Mouse (Mus musculus): ENCODE measurements around the gene Gpr162. TPM values are rescaled to one million over a fixed set of nuclear protein-coding genes. Genes with fewer than 3 reads are reported as not detected.
"Not testable (repeated sequence)": the region's sequence is repeated elsewhere in the genome, so short reads cannot be mapped to it uniquely, and the experiment has no call there.

Gpr162 gene
- total RNA-seq, 1 experiment, result 1.7 TPM

DNA sequence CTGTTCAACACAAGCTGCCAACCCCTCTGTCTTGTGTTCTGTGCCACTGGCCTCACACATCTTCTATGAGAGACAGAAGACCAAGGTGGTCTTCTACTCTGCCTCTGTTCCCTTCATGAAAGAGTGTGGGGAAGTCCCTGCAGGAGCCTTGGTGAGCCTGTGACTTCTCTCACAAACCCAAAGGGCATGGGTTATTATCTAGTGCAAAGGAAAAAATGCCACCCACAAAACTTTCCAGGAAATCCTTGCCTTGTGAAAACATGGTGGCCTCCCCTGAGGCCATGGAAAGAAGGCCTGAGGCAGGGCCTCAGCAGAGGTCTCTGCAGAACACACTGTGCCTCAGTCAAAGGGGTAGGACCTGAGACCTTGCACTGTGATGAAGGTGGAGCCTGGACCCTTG is 38.1 kb upstream of the Gpr162 start:
- H3K27ac ChIP-seq (ENCODE audit: insufficient read depth, low read depth, low read length, poor library complexity, severe bottlenecking), result no peak overlapping the region
- no peak for DNase-seq (ENCODE audit: low read depth, low spot score)
- no peak overlapping the region for H3K9ac ChIP-seq (ENCODE audit: insufficient read depth, low read depth, low read length, poor library complexity, severe bottlenecking)
- no peak overlapping the region for H3K4me3 ChIP-seq (ENCODE audit: insufficient read depth in 1 of 2, low read depth in 1 of 2, low read length in 2 of 2, poor library complexity in 1 of 2, severe bottlenecking in 1 of 2)
- peaks cover 1 to 27% of the 10 kb centered on the region in 2 experiments; a peak in 2 of 4 replicates for H3K4me1 ChIP-seq (ENCODE audit: control insufficient read depth in 2 of 2, insufficient read depth in 2 of 2, low read length in 2 of 2, poor library complexity in 1 of 2)
- in situ Hi-C loops (cut with MboI; ENCODE audit: low sequenced_read_pairs in 2 of 2, unreplicated experiment in 2 of 2), result no loop called here
- no peaks in the 10 kb centered on the region for H3K36me3 ChIP-seq (ENCODE audit: control insufficient read depth, insufficient read depth, low read length, poor library complexity, severe bottlenecking)
- no peaks in the 10 kb centered on the region for H3K9me3 ChIP-seq (ENCODE audit: control insufficient read depth, insufficient read depth, low read depth, low read length)
- no peak for TF ChIP-seq MAFK (IDR thresholded peaks at IDR 0.05; ENCODE audit: insufficient read depth, low read depth, low read length)
- TF ChIP-seq HCFC1 (IDR thresholded peaks at IDR 0.05; ENCODE audit: borderline replicate concordance, insufficient read depth, low read length), result no peak
- no peak for TF ChIP-seq CHD2 (IDR thresholded peaks at IDR 0.05; ENCODE audit: low read depth, low read length)
- TF ChIP-seq ZC3H11A (IDR thresholded peaks at IDR 0.05; ENCODE audit: borderline replicate concordance, low read depth, low read length), result no peak
- no peak for TF ChIP-seq ZNF384 (IDR thresholded peaks at IDR 0.05; ENCODE audit: low read depth, low read length)

DNA sequence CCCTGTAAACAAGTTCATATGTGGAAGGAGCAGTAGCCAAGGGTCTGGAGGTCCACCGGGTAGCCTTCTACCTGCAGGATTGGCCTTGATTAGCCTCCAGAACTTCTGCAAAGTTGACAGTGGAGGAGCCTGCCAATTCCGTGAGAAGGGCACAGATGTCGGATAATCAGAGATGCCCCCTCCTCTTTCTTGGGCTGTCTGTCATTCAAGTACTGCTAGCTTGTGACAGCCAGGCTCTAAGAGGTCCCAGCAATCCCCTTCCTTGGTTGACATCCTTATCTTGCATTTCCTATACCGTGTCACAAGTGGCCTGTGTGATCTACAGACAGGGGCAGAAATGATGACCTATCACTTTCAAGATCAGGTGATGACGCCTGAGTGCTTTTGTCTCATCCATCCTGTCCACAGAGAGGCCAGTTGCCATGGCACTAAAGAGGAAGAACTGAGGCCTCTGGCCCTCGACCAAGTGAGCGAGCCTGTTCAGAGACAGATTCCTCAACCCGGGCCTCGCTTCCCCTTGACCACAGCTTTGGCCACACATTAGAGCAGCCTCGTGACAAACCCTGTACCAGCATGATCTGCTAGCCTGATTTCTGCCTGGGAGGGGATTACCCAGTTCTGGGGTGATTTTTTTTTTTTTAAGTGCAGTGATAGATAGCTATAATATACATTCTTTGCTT is 37.2 kb upstream of the Gpr162 start:
- DNase-seq (ENCODE audit: low read depth, low spot score), result no peak
- Histone ChIP-seq H3K4me3 (ENCODE audit: insufficient read depth in 1 of 2, low read depth in 1 of 2, low read length in 2 of 2, poor library complexity in 1 of 2, severe bottlenecking in 1 of 2) (no peak overlapping the region), H3K4me1 (ENCODE audit: control insufficient read depth in 2 of 2, insufficient read depth in 2 of 2, low read length in 2 of 2, poor library complexity in 1 of 2) (peaks cover 1 to 27% of the 10 kb centered on the region in 2 experiments; a peak in 2 of 4 replicates), H3K9me3 (ENCODE audit: control insufficient read depth, insufficient read depth, low read depth, low read length) (no peaks in the 10 kb centered on the region), H3K9ac (ENCODE audit: insufficient read depth, low read depth, low read length, poor library complexity, severe bottlenecking) (no peak overlapping the region), H3K27ac (ENCODE audit: insufficient read depth, low read depth, low read length, poor library complexity, severe bottlenecking) (no peak overlapping the region), H3K36me3 (ENCODE audit: control insufficient read depth, insufficient read depth, low read length, poor library complexity, severe bottlenecking) (no peaks in the 10 kb centered on the region)
- TF ChIP-seq ZNF384 (IDR thresholded peaks at IDR 0.05; ENCODE audit: low read depth, low read length), result no peak
- in situ Hi-C loops (cut with MboI; ENCODE audit: low sequenced_read_pairs in 2 of 2, unreplicated experiment in 2 of 2), result no loop called here

DNA sequence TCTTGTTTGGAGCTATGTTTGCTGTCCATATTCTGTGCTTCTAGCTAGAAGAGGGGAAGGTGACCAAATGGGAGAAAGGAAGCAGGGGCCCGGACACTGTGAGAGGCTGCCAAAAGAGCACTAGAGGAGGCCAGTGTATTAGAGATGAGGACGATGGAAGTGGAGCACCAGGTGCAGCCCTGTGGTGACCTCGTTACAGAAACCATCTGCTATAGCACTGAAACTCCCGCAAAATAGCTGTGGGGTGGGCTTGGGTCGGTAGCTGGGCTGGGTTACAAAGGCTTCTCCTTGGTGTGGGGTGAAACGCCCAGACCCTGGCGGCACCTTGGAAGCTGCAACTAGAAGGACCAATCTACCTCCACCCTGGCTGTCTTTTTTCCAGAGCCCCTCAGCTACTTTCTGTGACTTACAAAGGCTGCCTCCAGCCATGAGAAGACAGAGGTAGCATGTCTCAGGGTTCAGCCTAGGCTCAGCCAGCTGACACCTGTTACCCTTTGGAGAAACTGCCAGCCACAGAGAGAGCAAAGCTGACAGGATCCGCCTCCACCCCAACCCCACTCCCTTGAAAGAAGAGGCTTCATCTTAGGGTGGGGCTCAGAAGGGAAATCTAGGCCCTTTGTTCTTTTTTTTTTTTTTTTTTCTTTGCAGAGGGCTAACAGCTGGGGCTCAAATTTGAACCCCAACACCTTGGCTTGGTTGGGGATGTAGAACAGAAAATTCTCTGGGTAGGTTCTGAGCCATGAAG is 36.4 kb upstream of the Gpr162 start:
- in situ Hi-C loops (cut with MboI; ENCODE audit: low sequenced_read_pairs in 2 of 2, unreplicated experiment in 2 of 2), result no loop called here
- Histone ChIP-seq H3K9me3 (ENCODE audit: control insufficient read depth, insufficient read depth, low read depth, low read length) (no peaks in the 10 kb centered on the region), H3K9ac (ENCODE audit: insufficient read depth, low read depth, low read length, poor library complexity, severe bottlenecking) (no peak overlapping the region), H3K4me1 (ENCODE audit: control insufficient read depth in 2 of 2, insufficient read depth in 2 of 2, low read length in 2 of 2, poor library complexity in 1 of 2) (peaks cover 0 to 25% of the 10 kb centered on the region in 2 experiments; a peak in 2 of 4 replicates), H3K27ac (ENCODE audit: insufficient read depth, low read depth, low read length, poor library complexity, severe bottlenecking) (no peak overlapping the region), H3K36me3 (ENCODE audit: control insufficient read depth, insufficient read depth, low read length, poor library complexity, severe bottlenecking) (no peaks in the 10 kb centered on the region), H3K4me3 (ENCODE audit: insufficient read depth in 1 of 2, low read depth in 1 of 2, low read length in 2 of 2, poor library complexity in 1 of 2, severe bottlenecking in 1 of 2) (no peak overlapping the region)
- DNase-seq (ENCODE audit: low read depth, low spot score), result no peak
- TF ChIP-seq CHD2 (IDR thresholded peaks at IDR 0.05; ENCODE audit: low read depth, low read length) (no peak), MAFK (IDR thresholded peaks at IDR 0.05; ENCODE audit: insufficient read depth, low read depth, low read length) (no peak), ZNF384 (IDR thresholded peaks at IDR 0.05; ENCODE audit: low read depth, low read length) (peak; percentile 90)

DNA sequence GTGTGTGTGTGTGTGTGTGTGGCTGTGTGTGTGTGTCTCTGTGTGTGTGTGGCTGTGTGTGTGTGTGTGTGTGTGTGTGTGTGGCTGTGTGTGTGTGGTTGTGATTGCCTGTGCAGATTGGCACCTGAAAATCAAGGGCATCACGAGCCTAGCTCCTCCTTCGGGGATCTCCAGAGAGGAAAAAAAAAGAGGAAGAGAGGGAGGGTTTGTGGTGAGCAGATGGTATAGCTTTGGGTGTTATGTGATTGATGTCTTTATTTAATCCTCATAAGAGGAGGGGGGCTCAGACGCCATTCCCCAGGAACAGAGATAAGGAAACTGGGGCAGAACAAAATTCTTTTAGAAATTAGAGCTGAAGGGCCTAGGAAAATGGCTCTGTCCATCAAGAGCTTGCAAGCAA is 34.6 kb upstream of the Gpr162 start:
- no peaks in the 10 kb centered on the region for H3K36me3 ChIP-seq (ENCODE audit: control insufficient read depth, insufficient read depth, low read length, poor library complexity, severe bottlenecking)
- in situ Hi-C loops (cut with MboI; ENCODE audit: low sequenced_read_pairs in 2 of 2, unreplicated experiment in 2 of 2), result no loop called here
- H3K9ac ChIP-seq (ENCODE audit: insufficient read depth, low read depth, low read length, poor library complexity, severe bottlenecking), result no peak overlapping the region
- TF ChIP-seq ZNF384 (IDR thresholded peaks at IDR 0.05; ENCODE audit: low read depth, low read length) (no peak), HCFC1 (IDR thresholded peaks at IDR 0.05; ENCODE audit: borderline replicate concordance, insufficient read depth, low read length) (no peak), ZC3H11A (IDR thresholded peaks at IDR 0.05; ENCODE audit: borderline replicate concordance, low read depth, low read length) (no peak), MAFK (IDR thresholded peaks at IDR 0.05; ENCODE audit: insufficient read depth, low read depth, low read length) (no peak), CHD2 (IDR thresholded peaks at IDR 0.05; ENCODE audit: low read depth, low read length) (no peak)
- no peaks in the 10 kb centered on the region for H3K9me3 ChIP-seq (ENCODE audit: control insufficient read depth, insufficient read depth, low read depth, low read length)
- no peak overlapping the region for H3K27ac ChIP-seq (ENCODE audit: insufficient read depth, low read depth, low read length, poor library complexity, severe bottlenecking)
- H3K4me3 ChIP-seq (ENCODE audit: insufficient read depth in 1 of 2, low read depth in 1 of 2, low read length in 2 of 2, poor library complexity in 1 of 2, severe bottlenecking in 1 of 2), result no peak overlapping the region
- DNase-seq (ENCODE audit: low read depth, low spot score), result no peak
- peaks cover 0 to 21% of the 10 kb centered on the region in 2 experiments; a peak in 2 of 4 replicates for H3K4me1 ChIP-seq (ENCODE audit: control insufficient read depth in 2 of 2, insufficient read depth in 2 of 2, low read length in 2 of 2, poor library complexity in 1 of 2)

DNA sequence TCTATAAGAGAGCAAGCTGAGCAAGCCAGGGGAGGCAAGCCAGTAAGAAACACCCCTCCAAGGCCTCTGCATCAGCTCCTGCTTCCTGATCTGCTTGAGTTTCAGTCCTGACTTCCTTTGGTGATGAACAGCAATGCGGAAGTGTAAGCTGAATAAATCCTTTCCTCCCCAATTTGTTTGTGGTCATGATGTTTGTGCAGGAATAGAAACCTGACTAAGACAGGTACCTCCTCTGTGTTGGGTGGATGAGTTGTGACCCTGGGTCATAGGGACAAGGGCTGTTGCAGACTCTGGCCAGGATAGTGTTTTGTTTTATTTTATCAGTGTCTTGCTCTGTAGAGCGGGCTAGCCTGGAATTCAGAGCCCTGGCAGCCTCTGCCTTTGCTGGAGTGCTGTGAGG is 30.3 kb upstream of the Gpr162 start:
- DNase-seq (ENCODE audit: low read depth, low spot score); H3K4me1 ChIP-seq (ENCODE audit: control insufficient read depth in 2 of 2, insufficient read depth in 2 of 2, low read length in 2 of 2, poor library complexity in 1 of 2); H3K9me3 ChIP-seq (ENCODE audit: control insufficient read depth, insufficient read depth, low read depth, low read length); H3K27ac ChIP-seq (ENCODE audit: insufficient read depth, low read depth, low read length, poor library complexity, severe bottlenecking); H3K36me3 ChIP-seq (ENCODE audit: control insufficient read depth, insufficient read depth, low read length, poor library complexity, severe bottlenecking); in situ Hi-C loops (cut with MboI; ENCODE audit: low sequenced_read_pairs in 2 of 2, unreplicated experiment in 2 of 2); H3K9ac ChIP-seq (ENCODE audit: insufficient read depth, low read depth, low read length, poor library complexity, severe bottlenecking); H3K4me3 ChIP-seq (ENCODE audit: insufficient read depth in 1 of 2, low read depth in 1 of 2, low read length in 2 of 2, poor library complexity in 1 of 2, severe bottlenecking in 1 of 2): not testable (repeated sequence)

Data from ES-E14 (cell line).